13 mouse cellular contexts compared by ENCODE assay signal in the genomic region with DNA sequence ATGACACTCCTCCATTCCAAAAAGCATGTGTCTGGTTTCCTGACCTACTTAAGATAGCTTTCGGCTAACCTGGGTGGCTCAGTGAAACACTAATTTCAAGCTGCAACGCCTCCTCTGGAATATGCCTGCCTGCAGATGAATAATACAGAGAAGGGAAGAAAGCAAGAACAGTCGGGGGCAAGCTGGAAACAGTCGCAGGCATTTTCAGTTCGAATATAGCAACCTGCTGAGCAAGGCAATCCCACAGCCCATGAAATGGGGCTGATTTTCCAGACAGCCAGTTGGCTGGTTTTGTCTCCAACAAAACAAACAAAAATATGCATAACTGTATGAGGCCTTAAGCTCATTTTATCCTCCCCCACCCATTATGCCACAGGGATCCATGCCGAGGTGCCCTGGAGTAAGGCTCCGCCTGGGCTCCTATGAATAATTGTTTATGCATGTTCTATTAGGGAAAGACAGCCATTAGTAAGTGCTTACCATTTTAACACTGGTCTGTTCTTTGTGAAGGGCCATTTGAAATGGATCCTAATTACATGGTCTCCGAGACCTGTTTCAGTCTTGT.
DNase-seq lines count a peak whose midpoint lies in the region; ATAC-seq and TF ChIP-seq lines count a peak whose summit lies in the region.
"Had no signal": no experiment of that assay in that cellular context is flagged by ENCODE, and none has a peak within 500 bp of the region (broad histone marks: within the 10 kb centered on the region; RNA-seq: fewer than 3 reads in every experiment).

No protein-coding gene starts in this region.

- no peaks in the 10 kb centered on the region for H3K27me3 ChIP-seq in forebrain, embryonic 14.5 days (replicated peaks; ENCODE audit: control insufficient read depth, insufficient read depth, low read length)
- no peaks in the 10 kb centered on the region for H3K27me3 ChIP-seq in kidney, adult 2 months (replicated peaks; ENCODE audit: control insufficient read depth, insufficient read depth, low read length)
- H3K27me3 ChIP-seq: liver, embryonic 13.5 days; Patski; stomach, embryonic 15.5 days had no signal

- TF ChIP-seq POLR2A in kidney, adult 2 months (IDR thresholded peaks at IDR 0.05; ENCODE audit: low read depth, low read length): no peak

- DNase-seq in layer of hippocampus, adult 11-12 months (ENCODE audit: low spot score): peak; percentile 37
- DNase-seq in layer of hippocampus, postnatal 25 days (ENCODE audit: extremely low spot score in 1 of 2, low spot score in 1 of 2): no peak
- peak; percentile 86 for DNase-seq in forebrain, embryonic 14.5 days (ENCODE audit: low spot score)
- peak; percentile 44 to 70 for DNase-seq in layer of hippocampus, adult 18-20 months (ENCODE audit: low spot score in 2 of 2)
- peak; percentile 9 for DNase-seq in neural tube, embryonic 10.5 days (ENCODE audit: extremely low spot score, low spot score)
- DNase-seq in kidney, adult 2 months: no peak
- DNase-seq in spleen, postnatal 14 days (ENCODE audit: low spot score in 2 of 2): no peak
- DNase-seq in yolk sac, embryonic 10.5 days (ENCODE audit: low spot score): no peak
- DNase-seq: liver, embryonic 13.5 days had no signal

- H3K36me3 ChIP-seq in forebrain, embryonic 14.5 days (ENCODE audit: control insufficient read depth, insufficient read depth, low read length): no peaks in the 10 kb centered on the region
- H3K36me3 ChIP-seq in kidney, adult 2 months (ENCODE audit: control insufficient read depth, insufficient read depth, low read length): no peaks in the 10 kb centered on the region
- H3K36me3 ChIP-seq: stomach, embryonic 15.5 days had no signal

- no peak for TF ChIP-seq CTCF in kidney, adult 2 months (conservative IDR thresholded peaks at IDR 0.05; ENCODE audit: insufficient read depth, insufficient read length, low read depth, low read length)

- H3K4me2 ChIP-seq in forebrain, embryonic 14.5 days (ENCODE audit: low read length): no peak overlapping the region
- H3K4me2 ChIP-seq: liver, embryonic 13.5 days; stomach, embryonic 15.5 days had no signal

- WGBS in forebrain, embryonic 14.5 days: 18% methylated on average over 8 of the region's 8 CpGs
- 84% methylated on average over 8 of the region's 8 CpGs for WGBS in kidney, adult 2 months

- no peak overlapping the region for H3K4me3 ChIP-seq in forebrain, embryonic 14.5 days (ENCODE audit: low read depth, low read length)
- no peak overlapping the region for H3K4me3 ChIP-seq in kidney, adult 2 months (ENCODE audit: insufficient read depth, low read depth, low read length)
- H3K4me3 ChIP-seq: heart, embryonic 10.5 days; liver, embryonic 13.5 days; stomach, embryonic 15.5 days had no signal

- H3K27ac ChIP-seq in forebrain, embryonic 14.5 days (ENCODE audit: low read depth, low read length): peak overlapping the region; percentile 68; the same call in 1 of the 2 replicates
- H3K27ac ChIP-seq in kidney, adult 2 months (ENCODE audit: insufficient read depth, low read depth, low read length): no peak overlapping the region
- H3K27ac ChIP-seq: heart, embryonic 10.5 days; liver, embryonic 13.5 days; stomach, embryonic 15.5 days had no signal

- no peaks in the 10 kb centered on the region for H3K9me3 ChIP-seq in forebrain, embryonic 14.5 days (replicated peaks; ENCODE audit: control insufficient read depth, low read length)
- H3K9me3 ChIP-seq: heart, embryonic 10.5 days; liver, embryonic 13.5 days; stomach, embryonic 15.5 days had no signal

- peaks cover 16% of the 10 kb centered on the region for H3K4me1 ChIP-seq in forebrain, embryonic 14.5 days (ENCODE audit: control insufficient read depth, insufficient read depth, low read length)
- H3K4me1 ChIP-seq in kidney, adult 2 months (ENCODE audit: control insufficient read depth, insufficient read depth, low read length): no peaks in the 10 kb centered on the region
- H3K4me1 ChIP-seq: heart, embryonic 10.5 days; liver, embryonic 13.5 days; stomach, embryonic 15.5 days had no signal

- no peak overlapping the region for H3K9ac ChIP-seq in forebrain, embryonic 14.5 days (ENCODE audit: low read length)
- H3K9ac ChIP-seq: liver, embryonic 13.5 days; stomach, embryonic 15.5 days had no signal

- ATAC-seq in forebrain, embryonic 14.5 days: peak; percentile 84
- ATAC-seq: inflammation-experienced regulatory T-cells, adult 6 months; Patski had no signal

Comparison
In these comparisons a context has a peak if more than half of its experiments do, and no peak if none do; other contexts are left out.
1. DNase-seq: peak in layer of hippocampus, adult 11-12 months (single experiment), forebrain, embryonic 14.5 days (single experiment), layer of hippocampus, adult 18-20 months (2 of 2) and neural tube, embryonic 10.5 days (single experiment); none in layer of hippocampus, postnatal 25 days (0 of 2), kidney, adult 2 months (single experiment), spleen, postnatal 14 days (0 of 2) and yolk sac, embryonic 10.5 days (single experiment).